Mouse (Mus musculus) urinary bladder, postnatal 25 days (tissue): Measurements from ENCODE around the gene Kif26b.

Experiments
- DNase-seq: peaks from one replicate; pipeline ENCODE4 v3.0.0; 2022; ENCODE audit warnings: low spot score

Gene Kif26b

GRCm38 (mm10) chr1:178528431-178529351 is at the start of gene Kif26b:
Kif26b (plus strand) TSS chr1:178529125.
- peak; percentile 40 for DNase-seq

GRCm38 (mm10) chr1:178483854-178484253 is 45.1 kb upstream of the Kif26b start:
- DNase-seq: no peak

- no peak for DNase-seq
Observed at GRCm38 (mm10) chr1:178485138-178485867, 43.6 kb upstream of the Kif26b start.

- no peak for DNase-seq
Observed at GRCm38 (mm10) chr1:178485868-178486220, 43.1 kb upstream of the Kif26b start.

DNA sequence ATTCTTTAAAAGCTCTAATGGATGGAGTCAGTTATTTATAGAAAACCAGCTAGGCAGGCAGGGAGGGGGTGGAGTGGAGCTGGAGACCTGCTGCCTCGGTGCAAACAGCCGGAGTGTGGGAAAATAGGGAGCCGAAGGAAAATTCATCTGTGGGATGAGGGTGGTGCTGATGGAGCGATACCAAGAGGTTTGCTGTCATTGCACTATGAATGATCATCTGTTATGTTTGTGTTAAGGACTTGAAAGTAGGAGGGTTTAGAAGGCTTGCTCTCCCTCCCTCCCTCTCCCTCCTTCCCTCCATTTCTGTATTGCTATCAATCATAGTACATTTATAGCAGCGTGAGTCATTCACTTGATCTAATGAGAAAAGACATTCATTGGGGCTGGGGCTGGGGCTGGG is 42.1 kb upstream of the Kif26b start:
- no peak for DNase-seq

- DNase-seq: no peak
Observed at GRCm38 (mm10) chr1:178489127-178489526, 39.8 kb upstream of the Kif26b start.

GRCm38 (mm10) chr1:178491733-178492132 is 37.2 kb upstream of the Kif26b start:
- no peak for DNase-seq

GRCm38 (mm10) chr1:178492493-178492892 is 36.4 kb upstream of the Kif26b start:
- no peak for DNase-seq

DNA sequence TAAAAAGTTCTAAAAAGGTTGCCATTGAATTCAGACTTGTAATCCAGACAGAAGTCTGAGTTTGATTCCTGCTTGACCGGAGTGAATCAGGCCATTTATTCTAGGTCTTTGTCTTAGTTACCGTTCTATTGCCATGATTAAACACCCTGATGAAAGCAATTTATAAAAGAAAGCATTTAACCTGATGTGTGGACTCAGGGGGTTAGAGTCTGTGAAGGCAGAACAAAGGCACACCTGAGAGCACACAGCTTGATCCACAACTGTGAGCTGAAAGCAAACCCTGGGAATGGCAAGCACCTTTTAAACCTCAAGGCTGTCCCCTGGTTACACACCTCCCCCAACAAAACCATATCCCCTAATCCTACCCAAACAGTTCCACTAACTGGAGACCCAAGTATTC is 32.7 kb upstream of the Kif26b start:
- no peak for DNase-seq

GRCm38 (mm10) chr1:178496841-178497240 is 32.1 kb upstream of the Kif26b start:
- peak; percentile 32 for DNase-seq

DNA sequence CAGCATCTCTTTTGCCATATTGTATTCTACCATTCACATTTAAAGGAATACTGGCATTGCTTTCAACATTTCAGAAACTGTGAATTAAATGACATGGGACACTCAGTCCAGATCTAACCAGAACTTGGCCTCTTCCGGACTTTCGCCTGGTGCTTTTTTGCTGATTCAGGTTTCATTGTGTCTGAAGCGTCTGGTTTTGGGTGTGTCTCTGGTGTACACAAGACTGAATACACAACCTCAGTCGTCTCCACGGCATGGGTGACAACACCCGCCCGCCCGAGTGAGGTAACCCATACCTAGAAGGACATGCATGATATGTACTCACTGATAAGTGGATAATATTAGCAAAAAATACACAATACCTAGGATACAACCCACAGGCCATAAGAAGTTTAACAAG is 22.0 kb upstream of the Kif26b start:
- no peak for DNase-seq

DNA sequence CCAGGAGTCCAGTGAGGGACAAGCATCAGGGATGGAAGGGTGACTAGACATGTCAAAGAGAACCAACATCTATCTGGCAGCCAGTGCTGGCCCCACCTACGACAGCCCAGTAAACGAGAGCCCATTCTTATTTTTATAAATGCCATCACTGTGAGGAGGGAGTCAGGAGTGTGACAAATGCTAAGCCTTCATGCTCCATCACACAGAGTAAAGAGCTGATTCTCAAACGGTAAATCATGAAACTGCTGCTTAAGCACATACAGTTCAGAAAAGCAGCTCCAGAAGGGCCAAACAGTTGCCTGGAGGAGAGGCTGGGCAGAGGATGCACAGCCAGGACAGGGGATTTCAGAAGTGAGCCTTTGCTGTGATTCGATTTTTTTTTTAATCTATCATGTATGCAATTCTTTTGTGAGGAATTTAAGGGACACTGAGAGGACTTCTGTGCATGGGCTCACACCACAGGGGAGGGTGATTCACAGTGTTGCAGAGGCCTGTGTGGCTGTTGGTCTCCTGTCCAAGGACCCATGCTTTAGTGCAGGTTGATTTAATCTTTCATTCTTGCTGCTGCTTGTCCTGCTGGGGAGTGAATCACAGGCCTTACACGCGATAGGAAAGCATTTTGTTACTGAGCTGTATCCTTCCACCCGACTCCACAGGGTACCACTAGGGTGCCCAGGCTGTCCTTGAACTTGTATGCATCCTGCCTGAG is 16.4 kb upstream of the Kif26b start:
- DNase-seq: no peak

- DNase-seq: no peak
Observed at GRCm38 (mm10) chr1:178513954-178514353, 15.0 kb upstream of the Kif26b start.

DNA sequence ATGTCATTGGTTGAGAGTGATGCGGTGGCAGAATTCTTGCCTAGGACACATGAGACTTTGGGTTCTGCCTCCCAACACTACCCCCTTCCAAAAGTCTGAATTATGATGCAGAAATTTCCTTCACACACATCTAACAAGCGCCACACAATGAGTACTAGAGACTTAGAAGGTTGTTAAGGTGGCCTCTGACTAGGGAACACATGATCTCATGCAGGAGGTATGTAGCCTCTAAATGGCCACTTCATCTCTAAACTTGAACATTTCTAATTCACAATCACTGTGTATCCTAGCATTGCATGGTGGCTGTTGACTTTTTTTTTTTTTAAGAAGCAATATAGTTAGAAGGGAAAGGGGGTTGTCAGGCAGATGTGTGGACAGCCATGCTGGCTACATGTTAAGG is 13.1 kb upstream of the Kif26b start:
- no peak for DNase-seq

GRCm38 (mm10) chr1:178522389-178522788 is 6.5 kb upstream of the Kif26b start:
- no peak for DNase-seq

DNA sequence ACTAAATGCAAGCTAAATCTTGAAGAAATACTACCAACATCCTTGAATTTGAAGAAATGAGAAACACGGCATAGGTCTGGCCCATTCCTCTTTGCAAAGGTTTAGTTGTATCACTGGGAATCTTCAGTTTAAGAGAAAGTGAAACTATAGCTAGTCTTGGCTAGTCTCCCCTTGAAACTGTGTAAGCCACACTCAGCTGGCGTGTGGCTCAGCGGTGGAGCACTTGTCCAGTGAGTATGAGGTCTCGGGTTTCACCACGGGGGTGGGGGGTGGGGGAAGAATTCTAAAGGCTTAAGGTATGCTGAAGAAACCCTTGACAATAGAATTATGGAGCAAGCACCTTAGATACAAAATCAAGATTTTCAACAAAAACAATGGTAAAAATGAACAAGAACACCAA is 5.8 kb upstream of the Kif26b start:
- DNase-seq: no peak

DNA sequence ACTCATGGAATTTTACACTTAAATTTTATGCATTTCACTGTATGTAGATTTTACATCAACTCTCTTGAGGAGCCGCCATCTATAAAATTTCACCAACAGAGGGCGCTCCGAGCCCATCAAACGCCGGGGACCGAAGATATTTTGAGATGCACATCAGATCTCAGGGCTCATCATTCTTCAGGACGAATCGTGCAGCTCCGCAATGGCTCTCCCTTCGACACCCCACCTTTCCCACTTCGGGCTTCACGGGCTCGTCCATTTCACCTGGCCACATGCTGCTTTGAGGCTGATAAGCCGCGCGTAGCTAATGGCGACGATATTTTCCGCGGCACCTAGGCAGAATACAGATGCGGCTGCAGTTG is 1.8 kb upstream of the Kif26b start:
- peak; percentile 65 for DNase-seq

DNA sequence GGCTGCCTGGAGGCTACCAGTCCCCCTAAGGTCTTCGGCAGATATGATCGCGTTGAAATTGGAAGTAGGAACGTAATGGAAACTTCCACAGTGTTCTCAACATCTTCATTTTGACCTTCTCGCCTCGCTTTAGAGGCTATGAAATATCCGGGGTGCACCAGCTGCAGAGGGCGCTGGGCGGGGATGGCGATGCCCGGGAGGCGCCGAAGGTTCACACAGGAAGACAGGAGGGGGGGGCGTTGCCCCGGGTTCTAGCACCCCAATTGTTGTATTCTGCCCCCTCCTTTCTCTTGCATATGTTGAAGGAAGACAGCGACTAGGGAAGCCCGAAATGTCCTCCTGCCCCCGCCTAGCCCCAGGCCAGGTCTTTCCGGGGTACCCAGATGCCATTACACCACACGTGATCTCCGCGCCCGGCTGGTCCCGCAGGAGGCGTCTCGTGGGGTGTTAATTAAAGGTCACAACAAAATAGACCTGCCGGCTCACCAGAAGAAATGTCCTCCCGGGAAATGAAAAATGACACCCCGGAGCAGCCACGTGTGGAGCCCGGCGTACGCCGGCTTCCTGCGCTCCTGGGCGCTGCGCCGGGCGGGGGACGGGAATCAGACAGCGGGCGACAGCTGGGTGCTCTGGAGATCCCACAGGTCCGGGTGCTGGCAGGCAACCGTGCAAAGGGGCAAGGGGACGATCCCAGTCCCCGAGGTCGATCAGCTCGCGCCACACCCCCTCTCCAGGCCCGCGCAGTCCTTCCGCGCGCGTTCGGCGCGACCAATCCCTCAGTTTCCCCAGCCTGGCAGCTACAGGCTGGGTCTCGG is 1.2 kb upstream of the Kif26b start:
- DNase-seq: peak; percentile 40

- peak; percentile 11 for DNase-seq
Observed at GRCm38 (mm10) chr1:178529512-178530300, 781 bp downstream of the Kif26b start.

DNA sequence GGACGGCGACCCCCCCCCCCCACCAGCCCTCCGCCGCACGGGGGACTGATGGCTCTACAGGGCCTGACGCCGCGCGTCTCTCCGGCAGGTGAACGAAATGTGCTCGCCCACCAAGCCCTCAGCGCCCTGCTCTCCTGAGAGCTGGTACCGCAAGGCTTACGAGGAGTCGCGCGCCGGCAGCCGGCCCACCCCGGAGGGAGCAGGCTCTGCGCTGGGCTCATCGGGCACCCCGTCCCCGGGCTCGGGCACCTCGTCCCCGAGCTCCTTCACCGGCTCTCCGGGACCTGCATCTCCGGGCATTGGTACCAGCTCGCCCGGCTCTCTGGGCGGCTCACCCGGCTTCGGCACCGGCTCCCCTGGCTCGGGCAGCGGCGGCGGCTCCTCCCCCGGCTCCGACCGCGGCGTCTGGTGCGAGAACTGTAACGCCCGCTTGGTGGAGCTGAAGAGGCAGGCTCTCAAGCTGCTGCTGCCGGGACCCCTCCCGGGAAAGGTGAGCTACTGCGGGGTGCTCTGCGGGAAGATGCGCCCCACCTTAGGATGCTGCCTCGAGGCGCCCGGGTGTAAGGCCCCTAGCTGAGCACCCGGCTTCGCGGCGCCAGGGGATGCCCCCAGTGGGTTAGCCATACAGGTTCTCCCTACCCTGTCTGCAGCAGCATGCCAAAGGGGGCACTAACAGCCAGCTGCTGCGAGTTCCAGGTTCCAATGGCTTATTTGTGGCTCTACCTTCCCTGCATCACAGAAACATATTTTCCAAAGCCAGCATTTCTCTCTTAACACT is 1.6 kb downstream of the Kif26b start:
- peak; percentile 80 for DNase-seq
